Mouse (Mus musculus) stomach, embryonic 15.5 days (tissue): ENCODE results near the gene Grm4. TPM values are rescaled to one million over a fixed set of nuclear protein-coding genes. Genes with fewer than 3 reads are reported as not detected.

ENCODE experiments used
- ATAC-seq: fragments of 200-750 bp; cut with Nextera tagmentation; 2 replicates; pipeline ENCODE4 v1.8.0; 2017; ENCODE audit warnings: low read depth, moderate number of reproducible peaks, moderate TSS enrichment; ENCODE audit not compliant: insufficient read depth, low FRiP score
- H3K27ac ChIP-seq: fragments of 300-500 bp; sonication (generic); 2 replicates; pipeline ENCODE4 v1.5.1; 2015; ENCODE audit warnings: mild to moderate bottlenecking, inconsistent platforms
- H3K27me3 ChIP-seq: fragments of 300-500 bp; sonication (generic); replicated peaks from 2 replicates; pipeline ENCODE4 v1.6.1; 2015; ENCODE audit warnings: inconsistent platforms
- H3K36me3 ChIP-seq: fragments of 300-500 bp; sonication (generic); 2 replicates; pipeline ENCODE4 v1.6.1; 2015; ENCODE audit warnings: inconsistent platforms
- H3K4me1 ChIP-seq: fragments of 300-500 bp; sonication (generic); 2 replicates; pipeline ENCODE4 v1.6.1; 2015; ENCODE audit warnings: inconsistent platforms
- H3K4me2 ChIP-seq: fragments of 300-500 bp; sonication (generic); 2 replicates; pipeline ENCODE4 v1.6.1; 2015; ENCODE audit warnings: mild to moderate bottlenecking, inconsistent platforms
- H3K4me3 ChIP-seq: fragments of 300-500 bp; sonication (generic); replicated peaks from 2 replicates; pipeline ENCODE4 v1.5.1; 2015; ENCODE audit warnings: inconsistent platforms
- H3K9ac ChIP-seq: fragments of 300-500 bp; sonication (generic); 2 replicates; pipeline ENCODE4 v1.6.1; 2015; ENCODE audit warnings: inconsistent platforms
- H3K9me3 ChIP-seq: fragments of 300-500 bp; sonication (generic); 2 replicates; pipeline ENCODE4 v1.6.1; 2016; ENCODE audit warnings: inconsistent platforms
- WGBS: fragments of 180-500 bp; shearing (Covaris S2); methylation state at CpG from one replicate; pipeline ENCODE4 v1.1.7; 2015; 5-methylcytosine and 5-hydroxymethylcytosine counted together
- polyA plus RNA-seq: library from polyadenylated mRNA; unstranded; fragments of >200 nt; fragmentation: Nextera tagmentation; extraction: Ambion mirVana; gene quantifications from 2 replicates; pipeline ENCODE4 v1.2.1, GENCODE M21; 2015

Gene Grm4
- polyA plus RNA-seq, 1 experiment from 2014 or later = 0.35 TPM

DNA sequence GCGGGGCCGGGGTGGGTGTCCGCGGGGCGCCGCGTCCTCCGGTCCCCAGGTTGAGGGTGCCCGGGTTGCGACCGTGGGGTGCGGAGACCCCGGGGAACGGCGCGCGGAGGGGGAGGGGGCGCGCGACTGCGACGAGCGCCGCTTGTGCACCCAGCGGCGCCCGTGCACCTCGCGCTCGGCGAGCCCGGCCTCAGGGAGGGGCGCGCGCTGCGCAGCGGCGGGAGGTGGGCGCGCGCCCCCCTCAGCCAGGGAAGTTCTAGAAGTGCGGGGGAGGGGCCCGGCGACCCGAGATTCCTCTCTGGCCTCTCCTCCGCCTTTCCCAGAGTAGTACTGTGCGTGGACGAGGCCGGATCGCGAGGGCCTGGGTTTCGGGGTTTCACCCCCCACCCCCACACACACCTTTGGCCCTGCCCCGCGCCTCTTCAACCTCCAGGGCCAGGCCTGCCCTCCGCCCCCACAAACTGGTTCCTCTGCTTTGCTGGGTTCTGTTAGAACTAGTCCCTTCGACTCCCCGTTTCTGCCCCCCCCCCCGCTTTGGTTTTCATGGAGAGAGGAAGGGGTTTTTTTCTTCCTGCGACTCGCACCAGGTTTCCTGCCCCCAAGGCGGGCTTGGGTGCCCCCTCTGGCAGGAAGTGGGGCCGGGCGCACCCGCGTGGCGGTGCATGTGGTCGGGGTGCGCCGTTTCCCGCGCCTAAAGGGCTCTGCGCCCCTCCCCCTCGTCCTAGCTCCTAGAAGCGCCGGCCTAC is 36.2 kb upstream of the Grm4 start:
- H3K36me3 ChIP-seq = no peaks in the 10 kb centered on the region
- no peaks in the 10 kb centered on the region for H3K9me3 ChIP-seq
- H3K9ac ChIP-seq = peak overlapping the region; percentile 62
- ATAC-seq = no peak
- peaks cover 38% of the 10 kb centered on the region for H3K4me1 ChIP-seq
- WGBS = under 1% methylated on average over 64 of the region's 75 CpGs
- no peaks in the 10 kb centered on the region for H3K27me3 ChIP-seq
- peak overlapping the region; percentile 88 for H3K4me2 ChIP-seq
- H3K27ac ChIP-seq = peak overlapping the region; percentile 93
- H3K4me3 ChIP-seq = peak overlapping the region; percentile 74

GRCm38 (mm10) chr17:27556315-27557011 is 35.3 kb upstream of the Grm4 start, which contains the start of gene Hmga1:
Gene Hmga1 (plus strand): TSS chr17:27556497.
- H3K9me3 ChIP-seq = no peaks in the 10 kb centered on the region
- peak within 1 kb of the TSS; percentile 88 for H3K4me2 ChIP-seq
- under 1% methylated on average over 78 of the region's 79 CpGs for WGBS
- peak within 1 kb of the TSS; percentile 62 for H3K9ac ChIP-seq
- H3K4me3 ChIP-seq = peak within 1 kb of the TSS; percentile 74
- H3K27me3 ChIP-seq = no peaks in the 10 kb centered on the region
- no peaks in the 10 kb centered on the region for H3K36me3 ChIP-seq
- ATAC-seq = peak; percentile 61
- H3K4me1 ChIP-seq = peaks cover 33% of the 10 kb centered on the region
- H3K27ac ChIP-seq = peak within 1 kb of the TSS; percentile 93

- peak; percentile 49 for ATAC-seq
- WGBS = under 1% methylated on average over 54 of the region's 55 CpGs
- no peaks in the 10 kb centered on the region for H3K36me3 ChIP-seq
- H3K27me3 ChIP-seq = no peaks in the 10 kb centered on the region
- H3K27ac ChIP-seq = peak overlapping the region; percentile 93
- H3K9ac ChIP-seq = peak overlapping the region; percentile 33
- no peaks in the 10 kb centered on the region for H3K9me3 ChIP-seq
- H3K4me2 ChIP-seq = peak overlapping the region; percentile 88
- H3K4me3 ChIP-seq = peak overlapping the region; percentile 74
- peaks cover 33% of the 10 kb centered on the region for H3K4me1 ChIP-seq
Measured at GRCm38 (mm10) chr17:27555512-27556172, 34.4 kb upstream of the Grm4 start.

GRCm38 (mm10) chr17:27555075-27555511 is 33.9 kb upstream of the Grm4 start:
- Histone ChIP-seq H3K4me3 (peak overlapping the region; percentile 74), H3K4me1 (peaks cover 33% of the 10 kb centered on the region), H3K9ac (peak overlapping the region; percentile 25), H3K27ac (peak overlapping the region; percentile 93), H3K36me3 (no peaks in the 10 kb centered on the region), H3K27me3 (no peaks in the 10 kb centered on the region), H3K4me2 (peak overlapping the region; percentile 88), H3K9me3 (no peaks in the 10 kb centered on the region)
- ATAC-seq = peak; percentile 63
- 3% methylated on average over 36 of the region's 39 CpGs for WGBS

DNA sequence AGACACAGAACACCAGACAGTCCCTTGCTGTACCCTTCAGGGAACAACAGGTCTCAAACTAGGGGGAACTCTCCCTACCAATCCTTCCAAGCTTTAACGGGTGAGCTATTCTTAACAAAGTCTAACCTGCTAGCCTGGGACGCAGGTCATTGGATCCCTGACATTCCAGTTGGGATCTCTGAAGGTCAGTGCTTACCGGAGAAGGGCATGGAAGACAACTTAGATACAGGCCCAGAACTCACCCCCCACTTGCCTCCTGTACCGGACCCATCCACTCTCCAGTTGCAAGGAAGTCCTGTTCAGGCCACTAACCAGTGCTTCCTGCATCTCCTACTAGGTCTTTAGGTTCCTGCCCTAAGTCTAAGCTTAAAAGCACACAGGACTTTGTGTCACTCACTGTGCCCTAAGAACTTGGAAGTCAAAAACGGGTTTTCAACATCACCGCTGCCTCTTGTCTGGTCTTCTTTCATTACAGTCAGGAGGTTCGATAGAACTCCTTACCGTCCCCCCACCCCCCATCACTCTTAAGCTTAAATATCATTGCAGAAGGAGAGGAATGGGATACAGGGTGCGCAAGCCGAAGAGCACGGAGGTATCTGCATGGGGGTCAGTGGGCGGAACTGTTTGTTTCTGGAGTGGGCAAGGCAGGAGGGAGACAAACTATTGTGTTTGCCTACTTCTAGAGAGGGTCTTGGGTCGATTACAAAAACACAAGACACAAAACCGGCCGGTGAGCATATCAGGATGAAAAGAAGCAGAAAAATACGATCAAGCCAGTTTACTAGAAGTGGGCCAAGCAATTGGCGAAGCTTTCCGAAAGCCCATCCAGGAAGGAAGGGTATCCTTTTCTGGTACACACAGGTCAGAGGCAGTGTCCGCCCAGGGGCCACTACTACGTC is 33.1 kb upstream of the Grm4 start:
- whole genome bisulfite sequencing = 44% methylated on average over 20 of the region's 20 CpGs
- no peaks in the 10 kb centered on the region for H3K36me3 ChIP-seq
- no peaks in the 10 kb centered on the region for H3K27me3 ChIP-seq
- H3K4me3 ChIP-seq = peak overlapping the region; percentile 74
- no peak for ATAC-seq
- peak overlapping the region; percentile 88 for H3K4me2 ChIP-seq
- H3K9me3 ChIP-seq = no peaks in the 10 kb centered on the region
- H3K27ac ChIP-seq = peak overlapping the region; percentile 93
- peaks cover 33% of the 10 kb centered on the region for H3K4me1 ChIP-seq
- no peak overlapping the region for H3K9ac ChIP-seq

DNA sequence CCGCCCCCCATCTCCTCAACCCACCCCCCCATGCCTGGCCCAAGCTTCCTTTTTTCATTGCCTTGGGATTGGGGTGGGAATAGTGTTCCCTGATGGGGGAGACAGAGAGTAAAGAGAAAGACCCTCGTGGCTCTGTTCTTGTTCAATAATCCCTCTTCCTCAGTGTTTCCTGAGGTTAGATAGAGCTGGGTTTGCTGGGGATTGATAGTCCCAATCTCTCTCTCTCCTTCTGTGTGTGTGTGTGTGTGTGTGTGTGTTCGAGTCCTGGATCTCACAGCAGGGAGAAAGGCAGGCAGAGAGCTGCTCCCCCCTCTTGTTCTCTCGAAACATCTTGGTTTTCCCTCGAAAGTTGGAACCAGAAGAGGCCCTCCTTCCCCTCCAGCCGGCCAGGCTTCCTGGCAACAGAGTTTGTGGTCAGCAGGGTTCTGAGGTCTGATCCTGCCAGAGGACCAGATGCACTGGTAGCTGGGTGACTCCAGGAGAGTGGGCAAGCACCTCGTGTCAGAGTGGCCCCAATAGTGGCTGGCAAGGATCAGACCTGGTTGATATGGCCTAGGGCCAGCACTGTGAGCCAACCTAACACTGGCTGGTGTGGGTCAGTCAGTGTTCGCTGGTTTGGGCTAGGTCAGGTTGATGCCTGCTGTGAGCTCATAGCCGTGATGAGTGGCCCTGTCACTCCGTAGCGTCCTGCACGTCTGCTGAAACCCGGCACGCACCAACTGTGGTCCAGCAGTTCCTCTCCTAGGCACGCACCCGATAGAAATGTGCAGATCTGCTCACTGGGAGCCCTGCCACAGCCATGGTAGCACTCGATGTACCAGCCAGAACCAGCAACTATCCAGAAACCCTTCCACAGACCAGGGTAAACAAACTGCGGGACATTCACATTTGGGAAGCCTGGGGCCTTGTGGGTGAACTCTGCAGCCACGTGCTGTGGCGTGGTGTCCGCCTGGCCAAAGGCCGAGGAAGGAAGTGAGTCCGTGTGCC is 31.3 kb upstream of the Grm4 start:
- no peak for ATAC-seq
- Histone ChIP-seq H3K9ac (no peak overlapping the region), H3K36me3 (no peaks in the 10 kb centered on the region), H3K4me3 (no peak overlapping the region), H3K4me2 (no peak overlapping the region), H3K4me1 (peaks cover 20% of the 10 kb centered on the region), H3K27me3 (no peaks in the 10 kb centered on the region), H3K27ac (no peak overlapping the region), H3K9me3 (no peaks in the 10 kb centered on the region)
- WGBS = 71% methylated on average over 23 of the region's 23 CpGs

DNA sequence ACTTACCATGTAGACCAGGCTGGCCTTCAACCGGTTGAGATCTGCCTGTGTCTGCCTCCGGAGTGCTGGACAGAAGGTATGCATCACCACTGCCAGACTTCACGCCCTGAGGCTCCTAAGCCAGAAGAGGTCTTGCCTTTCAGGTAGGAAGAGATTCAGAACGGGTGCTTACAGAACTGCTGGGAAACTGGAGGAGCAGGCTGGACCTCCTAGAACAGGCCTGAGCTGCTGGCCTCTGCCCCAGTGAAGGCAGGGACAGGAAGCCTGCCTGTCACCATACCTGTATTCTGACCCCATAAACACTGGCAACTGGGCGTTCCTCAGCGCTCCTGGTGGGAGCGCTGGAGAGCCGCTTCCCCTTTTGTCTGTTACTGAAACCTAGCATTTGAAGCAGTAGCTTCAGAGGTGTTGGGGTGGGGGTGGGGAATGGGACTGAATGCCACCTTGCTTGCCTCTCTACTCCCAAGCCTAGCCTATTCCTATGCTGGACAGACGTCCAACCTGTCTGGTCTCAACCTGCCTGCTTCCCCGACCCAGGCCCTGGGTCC is 30.3 kb upstream of the Grm4 start:
- H3K9me3 ChIP-seq = no peaks in the 10 kb centered on the region
- H3K9ac ChIP-seq = no peak overlapping the region
- H3K27me3 ChIP-seq = no peaks in the 10 kb centered on the region
- H3K4me3 ChIP-seq = no peak overlapping the region
- WGBS = 67% methylated on average over 10 of the region's 10 CpGs
- H3K36me3 ChIP-seq = no peaks in the 10 kb centered on the region
- no peak overlapping the region for H3K4me2 ChIP-seq
- H3K4me1 ChIP-seq = peaks cover 20% of the 10 kb centered on the region
- H3K27ac ChIP-seq = no peak overlapping the region
- ATAC-seq = no peak

- Histone ChIP-seq H3K4me3 (no peak overlapping the region), H3K27ac (no peak overlapping the region), H3K4me2 (no peak overlapping the region)
Measured at GRCm38 (mm10) chr17:27549234-27549633, 28.0 kb upstream of the Grm4 start.

DNA sequence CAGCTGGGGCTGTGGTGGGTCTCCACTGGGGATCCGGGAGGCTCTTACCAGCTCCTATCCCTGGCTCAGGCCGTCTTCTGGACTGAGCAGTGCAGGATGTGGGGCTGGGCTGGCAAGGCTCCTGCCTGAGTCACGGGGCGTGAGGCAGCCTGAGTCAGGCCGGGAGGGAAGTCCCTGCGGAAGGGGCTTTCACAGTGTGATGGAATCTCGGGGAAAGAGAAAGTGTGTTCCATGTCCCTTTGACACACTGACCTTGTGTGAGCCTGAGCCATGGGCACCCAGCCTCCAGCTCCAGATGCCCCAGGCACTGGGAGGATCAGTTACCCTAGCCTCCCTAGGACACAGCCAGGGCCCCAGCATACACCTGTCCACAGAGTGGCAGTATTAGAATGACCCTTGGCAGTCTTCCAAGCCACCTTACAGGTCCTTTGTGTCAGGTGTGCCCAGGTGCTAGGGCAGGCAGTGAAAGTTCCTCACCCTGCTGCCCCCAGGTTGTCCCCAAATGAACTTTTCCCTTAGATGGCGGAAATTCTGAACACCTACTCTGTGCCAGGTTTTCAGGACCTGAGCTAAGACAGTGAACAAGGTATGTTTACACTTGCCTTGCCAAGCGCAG is 26.2 kb upstream of the Grm4 start:
- Histone ChIP-seq H3K4me1 (no peaks in the 10 kb centered on the region), H3K27me3 (no peaks in the 10 kb centered on the region)

More at GRCm38 (mm10) chr17:27549234-27549633, 28.0 kb upstream of the Grm4 start:
- H3K36me3 ChIP-seq = no peaks in the 10 kb centered on the region
- H3K9ac ChIP-seq = no peak overlapping the region
- H3K9me3 ChIP-seq = no peaks in the 10 kb centered on the region
- 55% methylated on average over 8 of the region's 8 CpGs for WGBS
- ATAC-seq = no peak
- no peaks in the 10 kb centered on the region for H3K27me3 ChIP-seq
- no peaks in the 10 kb centered on the region for H3K4me1 ChIP-seq

DNA sequence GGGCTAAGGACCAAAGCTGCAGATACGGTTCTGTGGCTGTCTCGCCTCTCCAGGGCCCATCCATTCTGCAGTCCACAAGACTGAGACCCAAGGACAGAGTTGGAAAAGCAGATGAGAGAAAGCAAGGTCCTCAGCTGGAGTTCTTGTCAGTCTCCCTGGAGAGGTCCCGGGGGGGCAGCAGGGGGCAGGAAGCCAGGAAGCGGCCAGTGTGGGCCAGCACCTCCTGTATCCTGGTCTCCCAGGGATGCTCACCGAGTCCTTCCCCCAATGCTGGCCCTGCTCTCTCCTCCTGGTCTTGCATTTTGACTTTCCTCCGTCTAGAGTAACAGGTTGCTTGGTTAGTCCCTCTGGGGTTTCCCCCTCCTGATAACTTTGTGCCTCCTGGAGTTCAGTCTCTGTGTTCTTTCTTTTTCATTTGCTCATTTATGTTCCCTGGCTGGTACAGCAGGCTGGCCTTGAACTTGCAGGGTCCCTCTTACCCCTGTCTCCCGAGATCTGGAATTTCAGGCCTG is 25.4 kb upstream of the Grm4 start:
- WGBS = 71% methylated on average over 7 of the region's 7 CpGs
- no peak overlapping the region for H3K9ac ChIP-seq

More for the DNA sequence above, 26.2 kb upstream of the Grm4 start:
- Histone ChIP-seq H3K9ac (no peak overlapping the region), H3K9me3 (no peaks in the 10 kb centered on the region), H3K36me3 (no peaks in the 10 kb centered on the region), H3K27ac (no peak overlapping the region), H3K4me2 (no peak overlapping the region), H3K4me3 (no peak overlapping the region)
- 58% methylated on average over 9 of the region's 9 CpGs for WGBS
- peak; percentile 56; the same call in 1 of the 2 replicates for ATAC-seq

More for the DNA sequence above, 25.4 kb upstream of the Grm4 start:
- no peak overlapping the region for H3K4me3 ChIP-seq
- no peak overlapping the region for H3K4me2 ChIP-seq
- H3K36me3 ChIP-seq = no peaks in the 10 kb centered on the region
- no peak overlapping the region for H3K27ac ChIP-seq
- H3K4me1 ChIP-seq = no peaks in the 10 kb centered on the region
- ATAC-seq = no peak
- H3K9me3 ChIP-seq = no peaks in the 10 kb centered on the region
- no peaks in the 10 kb centered on the region for H3K27me3 ChIP-seq
